Mouse (Mus musculus) stomach, embryonic 15.5 days (tissue): ENCODE measurements around the gene Tulp1. TPM values are rescaled to one million over a fixed set of nuclear protein-coding genes. Genes with fewer than 3 reads are reported as not detected.
"Not testable (repeated sequence)": the region's sequence is repeated elsewhere in the genome, so short reads cannot be mapped to it uniquely, and the experiment has no call there.

ENCODE experiments used
- ATAC-seq: fragments of 200-750 bp; cut with Nextera tagmentation; 2 replicates; pipeline ENCODE4 v1.8.0; 2017; ENCODE audit warnings: low read depth, moderate number of reproducible peaks, moderate TSS enrichment; ENCODE audit not compliant: insufficient read depth, low FRiP score
- H3K27ac ChIP-seq: fragments of 300-500 bp; sonication (generic); 2 replicates; pipeline ENCODE4 v1.5.1; 2015; ENCODE audit warnings: mild to moderate bottlenecking, inconsistent platforms
- H3K27me3 ChIP-seq: fragments of 300-500 bp; sonication (generic); replicated peaks from 2 replicates; pipeline ENCODE4 v1.6.1; 2015; ENCODE audit warnings: inconsistent platforms
- H3K36me3 ChIP-seq: fragments of 300-500 bp; sonication (generic); 2 replicates; pipeline ENCODE4 v1.6.1; 2015; ENCODE audit warnings: inconsistent platforms
- H3K4me1 ChIP-seq: fragments of 300-500 bp; sonication (generic); 2 replicates; pipeline ENCODE4 v1.6.1; 2015; ENCODE audit warnings: inconsistent platforms
- H3K4me2 ChIP-seq: fragments of 300-500 bp; sonication (generic); 2 replicates; pipeline ENCODE4 v1.6.1; 2015; ENCODE audit warnings: mild to moderate bottlenecking, inconsistent platforms
- H3K4me3 ChIP-seq: fragments of 300-500 bp; sonication (generic); replicated peaks from 2 replicates; pipeline ENCODE4 v1.5.1; 2015; ENCODE audit warnings: inconsistent platforms
- H3K9ac ChIP-seq: fragments of 300-500 bp; sonication (generic); 2 replicates; pipeline ENCODE4 v1.6.1; 2015; ENCODE audit warnings: inconsistent platforms
- H3K9me3 ChIP-seq: fragments of 300-500 bp; sonication (generic); 2 replicates; pipeline ENCODE4 v1.6.1; 2016; ENCODE audit warnings: inconsistent platforms
- whole genome bisulfite sequencing: fragments of 180-500 bp; shearing (Covaris S2); methylation state at CpG from one replicate; pipeline ENCODE4 v1.1.7; 2015; 5-methylcytosine and 5-hydroxymethylcytosine counted together
- polyA plus RNA-seq: library from polyadenylated mRNA; unstranded; fragments of >200 nt; fragmentation: Nextera tagmentation; extraction: Ambion mirVana; gene quantifications from 2 replicates; pipeline ENCODE4 v1.2.1, GENCODE M21; 2015

The Tulp1 gene
- polyA plus RNA-seq, 1 experiment from 2014 or later = 4.2 TPM

GRCm38 (mm10) chr17:28326951-28327350 lies 38.1 kb downstream of the Tulp1 start:
- no peak for ATAC-seq
- Histone ChIP-seq H3K9ac (no peak overlapping the region), H3K4me1 (peaks cover 22% of the 10 kb centered on the region), H3K4me3 (no peak overlapping the region), H3K9me3 (no peaks in the 10 kb centered on the region), H3K27me3 (no peaks in the 10 kb centered on the region), H3K4me2 (no peak overlapping the region), H3K27ac (peak overlapping the region; percentile 96), H3K36me3 (peaks cover 26% of the 10 kb centered on the region)
- 76% methylated on average over 3 of the region's 3 CpGs for WGBS

DNA sequence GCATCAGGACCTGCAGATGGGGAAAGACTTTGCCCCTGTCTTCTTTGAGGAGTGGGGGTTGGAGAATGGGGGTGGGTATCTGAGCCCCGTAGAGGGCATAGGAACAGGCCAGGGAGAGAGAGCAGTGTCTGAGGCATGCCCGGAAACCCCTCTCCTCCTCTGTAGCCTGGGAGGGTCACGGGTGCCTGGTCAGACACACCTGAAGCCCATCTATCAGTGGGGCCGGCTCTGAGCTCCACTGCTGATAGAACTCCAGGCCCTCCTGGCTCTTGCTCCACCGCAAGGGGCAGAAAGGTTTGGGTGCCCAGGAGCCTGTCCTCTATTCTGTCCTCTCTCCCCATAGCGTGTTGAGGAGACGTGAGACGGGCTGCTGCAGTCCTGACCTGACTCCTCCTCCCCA lies 39.3 kb downstream of the Tulp1 start:
- Histone ChIP-seq H3K4me3 (no peak overlapping the region), H3K27ac (no peak overlapping the region), H3K9me3 (no peaks in the 10 kb centered on the region), H3K4me2 (no peak overlapping the region), H3K27me3 (no peaks in the 10 kb centered on the region), H3K36me3 (peaks cover 26% of the 10 kb centered on the region), H3K4me1 (peaks cover 22% of the 10 kb centered on the region), H3K9ac (no peak overlapping the region)
- no peak for ATAC-seq
- 86% methylated on average over 8 of the region's 8 CpGs for WGBS

- H3K4me2 ChIP-seq, H3K27me3 ChIP-seq, H3K9me3 ChIP-seq, ATAC-seq, H3K27ac ChIP-seq, H3K4me3 ChIP-seq, H3K9ac ChIP-seq: not testable (repeated sequence)
- Histone ChIP-seq H3K36me3 (peaks cover 31% of the 10 kb centered on the region), H3K4me1 (peaks cover 15% of the 10 kb centered on the region)
- 90% methylated on average over 7 of the region's 7 CpGs for whole genome bisulfite sequencing
Measured at GRCm38 (mm10) chr17:28324416-28324815, 40.6 kb downstream of the Tulp1 start.

DNA sequence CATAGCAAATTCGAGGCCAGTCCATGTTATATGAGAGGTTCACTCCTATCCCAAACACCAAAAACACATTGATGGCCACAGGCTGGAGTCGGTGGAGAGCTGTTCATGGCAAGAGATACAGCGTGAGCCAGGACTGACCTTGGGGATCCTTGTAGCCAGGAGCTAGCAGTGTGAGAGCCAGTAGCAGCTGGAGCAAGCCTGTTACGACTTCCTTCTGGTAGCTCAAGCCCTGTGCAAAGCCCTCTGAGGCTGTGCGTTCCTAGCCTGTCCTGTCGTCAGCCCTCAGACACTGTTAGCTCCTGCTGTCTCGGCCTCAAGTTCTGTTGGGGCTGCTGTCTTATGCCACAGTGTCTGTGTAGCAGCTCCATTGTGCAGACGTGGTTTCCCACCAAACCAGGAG lies 41.2 kb downstream of the Tulp1 start:
- Histone ChIP-seq H3K4me2 (no peak overlapping the region), H3K4me3 (no peak overlapping the region), H3K9me3 (no peaks in the 10 kb centered on the region), H3K27ac (no peak overlapping the region), H3K36me3 (peaks cover 37% of the 10 kb centered on the region), H3K9ac (no peak overlapping the region), H3K27me3 (no peaks in the 10 kb centered on the region), H3K4me1 (peaks cover 15% of the 10 kb centered on the region)
- ATAC-seq = no peak
- 83% methylated on average over 8 of the region's 8 CpGs for WGBS

DNA sequence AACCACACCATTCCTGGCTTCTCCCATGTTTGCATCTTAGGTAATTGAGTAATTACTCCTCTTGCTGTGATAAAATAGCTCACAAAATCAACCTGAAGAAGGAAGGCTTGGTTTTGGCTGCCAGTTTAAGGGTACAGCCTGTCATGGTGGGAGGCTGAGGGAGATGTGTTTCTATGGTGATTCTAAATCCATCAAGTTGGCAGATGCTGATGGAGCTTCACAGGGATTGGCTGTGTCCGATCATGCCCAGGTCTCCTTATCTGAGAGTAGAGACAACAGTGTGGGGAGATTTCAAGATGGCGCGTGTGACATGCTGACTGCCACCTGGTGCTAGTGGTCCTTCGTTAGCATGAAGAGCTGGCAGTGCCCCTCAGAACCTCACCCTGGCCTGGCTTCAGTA lies 43.3 kb downstream of the Tulp1 start:
- Histone ChIP-seq H3K4me1 (0 out of 2 replicates have a peak, but pooled peaks cover under 1% of the 10 kb centered on the region), H3K27me3 (no peaks in the 10 kb centered on the region), H3K4me2 (no peak overlapping the region), H3K9ac (no peak overlapping the region), H3K36me3 (peaks cover 51% of the 10 kb centered on the region), H3K27ac (no peak overlapping the region), H3K4me3 (no peak overlapping the region), H3K9me3 (no peaks in the 10 kb centered on the region)
- ATAC-seq = no peak
- 89% methylated on average over 4 of the region's 4 CpGs for WGBS

GRCm38 (mm10) chr17:28317725-28318124 lies 47.3 kb downstream of the Tulp1 start:
- Histone ChIP-seq H3K27me3 (no peaks in the 10 kb centered on the region), H3K4me1 (peaks cover 11% of the 10 kb centered on the region; the same call in 1 of the 2 replicates), H3K36me3 (peaks cover 41% of the 10 kb centered on the region), H3K27ac (no peak overlapping the region), H3K9ac (no peak overlapping the region), H3K9me3 (no peaks in the 10 kb centered on the region), H3K4me2 (no peak overlapping the region), H3K4me3 (no peak overlapping the region)
- ATAC-seq = no peak
- 81% methylated on average over 9 of the region's 9 CpGs for WGBS

DNA sequence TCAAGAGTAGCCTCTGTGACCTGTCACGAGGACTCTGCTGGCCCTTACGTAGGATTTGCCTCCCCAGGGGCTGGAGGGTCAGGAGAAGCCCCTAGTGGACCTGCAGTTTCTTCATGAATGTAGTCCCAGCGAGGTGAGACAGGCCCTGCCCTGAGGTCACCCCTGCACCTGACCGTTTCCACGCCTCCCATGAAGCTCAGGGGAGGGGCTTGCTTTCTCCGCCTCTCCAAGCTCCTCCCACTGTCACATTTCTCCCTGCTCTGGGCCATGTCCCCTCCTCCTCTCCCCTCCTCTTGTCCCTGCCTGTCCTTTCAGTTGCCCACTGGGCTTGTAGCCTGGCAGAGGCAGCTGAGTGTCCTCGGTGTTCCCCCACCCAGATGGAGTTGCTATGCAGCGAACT lies 47.9 kb downstream of the Tulp1 start:
- Histone ChIP-seq H3K4me1 (peaks cover 11% of the 10 kb centered on the region; the same call in 1 of the 2 replicates), H3K4me3 (no peak overlapping the region), H3K4me2 (no peak overlapping the region), H3K9me3 (no peaks in the 10 kb centered on the region), H3K36me3 (peaks cover 35% of the 10 kb centered on the region), H3K27ac (no peak overlapping the region), H3K9ac (no peak overlapping the region), H3K27me3 (no peaks in the 10 kb centered on the region)
- no peak for ATAC-seq
- 66% methylated on average over 8 of the region's 8 CpGs for WGBS

DNA sequence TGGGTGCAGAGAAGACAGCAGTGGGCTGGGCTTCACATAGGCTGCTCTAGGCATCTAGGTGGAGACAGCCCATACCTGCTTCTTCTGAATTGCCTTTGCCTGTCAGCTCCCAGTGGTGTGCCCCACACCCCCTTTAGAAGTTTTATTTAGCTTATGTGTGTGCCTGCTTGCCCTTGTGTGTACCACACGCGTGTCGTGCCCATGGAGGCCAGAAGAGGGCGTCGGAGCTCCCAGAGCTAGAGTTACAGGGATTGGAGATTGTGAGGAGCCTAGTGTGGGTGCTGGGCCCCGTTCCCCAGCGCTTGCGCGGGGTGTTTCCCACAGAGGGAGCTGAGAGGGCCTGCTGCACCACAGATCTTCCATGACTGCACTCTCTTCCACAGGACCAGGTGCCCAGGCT lies 48.5 kb downstream of the Tulp1 start:
- Histone ChIP-seq H3K9me3 (no peaks in the 10 kb centered on the region), H3K27me3 (no peaks in the 10 kb centered on the region), H3K9ac (no peak overlapping the region), H3K36me3 (peaks cover 35% of the 10 kb centered on the region), H3K4me2 (no peak overlapping the region), H3K27ac (no peak overlapping the region), H3K4me3 (no peak overlapping the region), H3K4me1 (peaks cover 11% of the 10 kb centered on the region; the same call in 1 of the 2 replicates)
- WGBS = 94% methylated on average over 9 of the region's 9 CpGs
- no peak for ATAC-seq

GRCm38 (mm10) chr17:28315611-28316160 lies 49.3 kb downstream of the Tulp1 start:
- Histone ChIP-seq H3K27me3 (no peaks in the 10 kb centered on the region), H3K27ac (no peak overlapping the region), H3K4me2 (no peak overlapping the region), H3K36me3 (peaks cover 34% of the 10 kb centered on the region), H3K9ac (no peak overlapping the region), H3K9me3 (no peaks in the 10 kb centered on the region), H3K4me1 (peaks cover 11% of the 10 kb centered on the region; the same call in 1 of the 2 replicates), H3K4me3 (no peak overlapping the region)
- WGBS = 86% methylated on average over 20 of the region's 20 CpGs
- no peak for ATAC-seq

GRCm38 (mm10) chr17:28313880-28314225 lies 51.2 kb downstream of the Tulp1 start:
- H3K36me3 ChIP-seq = peaks cover 22% of the 10 kb centered on the region
- peak overlapping the region; percentile 96 for H3K27ac ChIP-seq
- peak overlapping the region; percentile 83 for H3K4me2 ChIP-seq
- peak overlapping the region; percentile 92 for H3K9ac ChIP-seq
- peak; percentile 11 for ATAC-seq
- no peaks in the 10 kb centered on the region for H3K9me3 ChIP-seq
- peak overlapping the region; percentile 90 for H3K4me3 ChIP-seq
- no peaks in the 10 kb centered on the region for H3K27me3 ChIP-seq
- H3K4me1 ChIP-seq = peaks cover 11% of the 10 kb centered on the region; the same call in 1 of the 2 replicates
- under 1% methylated on average over 11 of the region's 11 CpGs for WGBS

GRCm38 (mm10) chr17:28313212-28313879 lies 51.7 kb downstream of the Tulp1 start, which contains the start of gene Fance:
Gene Fance (plus strand): TSS chr17:28313519.
- Histone ChIP-seq H3K4me3 (peak within 1 kb of the TSS; percentile 90), H3K36me3 (peaks cover 20% of the 10 kb centered on the region), H3K27ac (peak within 1 kb of the TSS; percentile 96), H3K9ac (peak within 1 kb of the TSS; percentile 92), H3K4me2 (peak within 1 kb of the TSS; percentile 83), H3K27me3 (no peaks in the 10 kb centered on the region), H3K9me3 (no peaks in the 10 kb centered on the region), H3K4me1 (peaks cover 15% of the 10 kb centered on the region)
- peak; percentile 98 for ATAC-seq
- WGBS = under 1% methylated on average over 65 of the region's 69 CpGs
